Mouse (Mus musculus) cerebellum, adult 8-10 months (tissue): Measurements from ENCODE around the gene Chst1.

ENCODE experiments used
- DNase-seq: peaks from one replicate; pipeline ENCODE4 v3.0.0; 2022

Chst1 gene

GRCm38 (mm10) chr2:92609704-92610379 is 10.3 kb downstream of the Chst1 start:
- DNase-seq = no peak

DNA sequence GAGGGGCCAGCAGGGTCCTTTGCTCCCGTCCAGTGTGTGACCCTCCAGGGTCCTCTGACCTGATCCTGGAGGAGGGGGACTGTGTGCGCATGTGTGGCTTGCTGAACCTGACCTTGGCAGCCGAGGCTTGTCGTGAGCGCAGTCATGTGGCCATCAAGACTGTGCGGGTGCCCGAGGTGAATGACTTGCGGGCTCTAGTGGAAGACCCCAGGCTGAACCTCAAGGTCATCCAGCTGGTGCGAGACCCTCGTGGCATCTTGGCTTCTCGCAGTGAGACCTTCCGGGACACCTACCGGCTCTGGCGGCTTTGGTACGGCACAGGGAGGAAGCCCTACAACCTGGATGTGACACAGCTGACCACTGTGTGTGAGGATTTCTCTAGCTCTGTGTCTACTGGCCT is 14.1 kb downstream of the Chst1 start:
- no peak for DNase-seq

GRCm38 (mm10) chr2:92614106-92614505 is 14.6 kb downstream of the Chst1 start:
- DNase-seq = no peak

DNA sequence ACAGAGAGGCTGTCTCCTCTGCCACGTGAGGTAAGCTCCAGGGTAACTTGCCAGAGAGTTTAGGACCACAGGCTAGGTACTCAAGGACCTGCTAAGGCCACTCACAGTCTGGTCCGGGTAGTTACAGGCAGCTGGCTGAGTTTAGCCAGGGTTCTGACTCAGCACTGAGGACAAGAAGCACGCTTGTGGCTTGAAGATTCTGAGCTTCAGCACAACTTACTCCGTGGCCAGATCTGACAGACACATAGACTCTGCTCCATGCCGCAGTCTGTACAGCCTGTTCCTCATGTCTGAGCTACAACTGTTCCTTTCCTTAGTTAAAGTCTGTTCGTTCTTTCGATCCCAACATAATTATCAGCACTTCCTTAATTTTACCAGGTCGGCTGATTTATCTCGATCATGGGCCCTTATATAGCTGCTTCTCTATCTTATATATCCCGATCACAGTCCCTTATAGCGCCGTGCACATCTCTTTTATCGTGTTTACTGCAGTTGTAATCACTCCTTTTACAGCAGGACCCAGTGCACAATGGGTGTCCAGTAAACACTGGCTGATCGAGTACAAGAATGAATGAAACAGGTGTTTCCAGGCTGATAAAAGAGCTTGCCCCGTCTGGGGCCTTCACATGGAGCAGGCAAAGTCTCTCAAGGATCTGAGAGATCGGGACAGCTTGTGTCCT is 17.7 kb downstream of the Chst1 start:
- no peak for DNase-seq

- no peak for DNase-seq
Measured at GRCm38 (mm10) chr2:92618016-92618415, 18.5 kb downstream of the Chst1 start.

- DNase-seq = no peak
Measured at GRCm38 (mm10) chr2:92627633-92628032, 28.1 kb downstream of the Chst1 start.

GRCm38 (mm10) chr2:92630799-92631198 is 31.3 kb downstream of the Chst1 start:
- no peak for DNase-seq

- no peak for DNase-seq
Measured at GRCm38 (mm10) chr2:92632027-92632426, 32.5 kb downstream of the Chst1 start.

- DNase-seq = no peak
Measured at GRCm38 (mm10) chr2:92640555-92640954, 41.0 kb downstream of the Chst1 start.

DNA sequence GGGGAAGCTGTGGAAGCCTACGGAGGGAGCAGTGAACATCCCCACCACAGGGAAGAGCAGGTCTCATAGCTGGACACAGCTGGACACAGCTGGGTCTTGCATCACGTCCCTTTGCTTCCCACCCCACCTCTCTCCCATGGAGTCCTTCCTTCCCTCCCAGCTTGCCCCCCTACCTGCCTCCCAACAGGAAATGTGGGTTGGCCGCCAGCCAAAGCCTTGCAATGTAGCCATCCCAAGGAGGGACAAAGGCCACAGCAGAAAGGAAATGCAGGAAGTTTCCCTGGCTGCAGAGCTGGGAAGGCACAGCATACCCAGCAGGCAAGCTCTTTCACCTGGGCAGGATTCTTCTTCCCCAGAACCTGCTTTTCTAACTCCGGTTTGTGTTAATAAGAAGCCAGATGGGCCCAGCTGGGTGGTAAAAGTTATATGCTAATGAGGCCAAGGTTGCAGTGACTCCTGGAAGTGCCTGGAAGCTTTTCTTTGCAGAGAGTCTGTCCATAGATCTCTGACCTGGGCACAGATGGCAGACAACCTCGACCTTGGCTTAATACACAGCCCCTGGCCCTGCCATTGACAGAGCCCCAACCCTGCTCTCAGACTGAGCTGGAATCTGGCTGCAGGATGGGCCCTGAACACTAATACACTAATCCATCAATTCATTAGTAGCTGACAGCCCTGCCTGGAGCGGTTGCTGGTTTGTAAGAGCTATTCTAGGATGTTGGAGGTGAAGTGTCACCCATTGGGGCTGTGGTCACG is 46.0 kb downstream of the Chst1 start:
- DNase-seq = no peak

DNA sequence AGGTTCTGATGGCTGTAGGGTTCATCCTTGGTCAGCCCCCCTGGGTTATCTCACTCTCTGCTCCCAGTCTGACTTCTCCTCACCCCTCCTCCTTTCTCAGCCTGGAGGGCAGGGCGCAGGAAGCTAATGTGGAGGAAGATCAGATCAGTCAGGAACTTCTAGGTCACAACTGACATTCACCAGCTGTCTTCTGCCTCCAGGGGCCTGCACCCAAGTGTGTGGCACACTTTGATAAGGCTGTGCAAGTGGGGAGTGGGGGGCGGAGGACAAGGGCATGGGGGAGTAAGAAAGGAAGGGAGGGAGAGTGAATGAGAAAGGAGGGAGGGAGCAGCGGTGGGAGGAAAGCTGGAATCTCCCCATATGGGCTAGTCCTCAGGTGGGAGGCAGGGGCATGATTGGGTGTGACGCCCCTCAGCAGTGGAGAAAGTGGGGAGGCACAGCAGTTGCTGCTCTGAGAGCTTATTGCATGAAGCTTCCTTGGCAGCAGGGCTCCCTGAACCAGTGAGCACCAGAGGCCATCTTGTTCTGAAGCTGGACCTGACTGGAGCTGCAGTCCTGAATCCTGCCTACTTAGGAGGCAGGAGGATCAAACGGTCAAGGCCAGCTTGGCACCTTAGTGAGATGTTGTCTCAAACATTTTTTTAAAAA is 49.8 kb downstream of the Chst1 start:
- DNase-seq = no peak

- no peak for DNase-seq
Measured at GRCm38 (mm10) chr2:92650428-92650827, 50.9 kb downstream of the Chst1 start.

DNA sequence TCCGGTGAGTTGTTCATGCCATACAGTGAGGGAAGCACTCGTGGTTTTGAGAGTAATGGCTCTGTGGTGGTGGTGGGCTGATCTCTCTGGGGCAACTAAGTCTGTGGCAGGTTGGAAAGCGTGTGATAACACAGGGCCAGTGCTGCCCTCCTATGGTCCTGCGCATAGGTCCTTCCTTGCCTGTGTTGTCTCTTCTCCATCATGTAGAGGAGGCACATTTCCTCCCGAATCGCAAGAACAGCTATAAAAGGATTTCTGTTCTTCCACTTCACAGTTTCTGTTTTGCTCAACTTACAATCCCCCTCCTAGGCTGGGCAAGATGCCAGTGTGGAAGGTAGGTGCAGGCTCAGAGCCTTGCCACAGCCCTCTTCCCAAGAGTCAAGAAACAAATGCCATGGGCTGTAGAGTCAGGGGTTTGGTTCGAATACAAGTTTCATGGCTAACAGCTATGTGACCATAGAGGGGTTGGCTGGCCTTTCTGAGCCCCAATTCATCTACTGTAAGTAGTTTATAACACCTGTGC is 51.8 kb downstream of the Chst1 start:
- DNase-seq = no peak

- no peak for DNase-seq
Measured at GRCm38 (mm10) chr2:92657189-92657588, 57.7 kb downstream of the Chst1 start.

GRCm38 (mm10) chr2:92658293-92659150 is 59.0 kb downstream of the Chst1 start:
- no peak for DNase-seq

DNA sequence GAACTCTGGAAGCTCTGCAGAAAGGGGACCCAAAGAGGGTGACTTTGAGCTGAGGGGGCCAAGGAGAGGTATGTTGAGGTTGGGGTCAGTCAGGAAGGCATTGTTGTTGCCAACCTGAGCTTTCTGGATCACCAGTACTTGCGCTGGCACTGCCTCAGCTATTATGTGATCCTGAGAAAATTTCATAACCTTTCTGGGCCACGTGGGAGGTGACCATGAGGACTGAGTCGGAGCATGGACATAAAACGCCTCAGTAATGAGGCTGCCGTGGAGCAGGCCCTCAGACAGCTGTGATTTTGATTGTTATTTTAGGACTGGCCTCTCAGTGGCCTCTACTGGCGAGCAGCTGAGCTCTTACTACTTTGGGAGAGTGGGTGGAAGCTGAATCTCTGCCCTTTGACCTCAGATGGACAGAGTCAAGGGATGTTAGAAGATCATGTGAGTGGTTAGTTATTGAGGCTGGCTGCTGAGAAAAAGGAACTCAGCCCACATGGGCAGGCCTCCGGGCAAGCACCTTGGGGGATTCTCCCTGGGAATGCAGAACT is 60.1 kb downstream of the Chst1 start:
- DNase-seq = no peak

DNA sequence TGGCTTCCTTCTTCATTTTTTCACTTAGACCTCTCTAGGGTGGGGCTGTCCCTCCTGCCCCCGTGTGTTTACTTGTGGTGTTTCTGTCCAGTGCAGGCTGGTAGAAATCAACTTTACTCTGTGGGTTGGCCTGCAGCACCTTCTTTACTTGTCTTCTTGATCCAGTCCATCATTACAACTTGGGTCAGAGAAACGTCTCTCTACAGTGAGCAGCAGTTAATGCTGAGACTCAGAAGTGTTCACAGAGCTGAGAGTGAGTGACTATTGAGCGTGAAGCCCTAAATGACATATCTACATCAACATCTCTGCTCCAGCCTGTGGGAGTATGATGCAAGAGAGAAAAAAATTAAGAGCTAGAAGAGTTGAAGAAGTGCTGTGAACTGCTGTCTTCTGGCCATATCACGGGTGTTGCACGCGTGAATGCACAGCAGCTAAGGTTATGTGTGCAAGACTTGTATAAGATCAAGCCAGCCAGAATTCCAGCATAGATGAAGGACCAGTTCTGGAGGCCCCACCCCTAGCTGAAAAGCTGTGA is 63.1 kb downstream of the Chst1 start:
- DNase-seq = no peak
